Mouse (Mus musculus): ENCODE results near the gene Qpctl. TPM values are rescaled to one million over a fixed set of nuclear protein-coding genes. Genes with fewer than 3 reads are reported as not detected.
A peak's percentile ranks its signal among the peaks of the same experiment; 100 is the strongest.

Qpctl gene
- 18.3 and 20.8 TPM in 2 replicates for polyA plus RNA-seq (2012; rRNA removed)

GRCm38 (mm10) chr7:19148875-19149541 is at the start of gene Qpctl:
Gene Qpctl, minus strand, starts transcription at chr7:19149291.
- peak; percentile 100 for DNase-seq (ENCODE audit: low read depth)
- peak; percentile 31; the same call in 1 of the 2 replicates for TF ChIP-seq POLR2A (IDR thresholded peaks at IDR 0.05; ENCODE audit: borderline replicate concordance, extremely low read depth, insufficient read depth, insufficient read length, poor library complexity, severe bottlenecking)
- no peak for TF ChIP-seq CTCF (IDR thresholded peaks at IDR 0.05; ENCODE audit: borderline replicate concordance, extremely low read depth, insufficient read depth, insufficient read length)

GRCm38 (mm10) chr7:19197985-19198384 is 48.9 kb upstream of the Qpctl start:
- TF ChIP-seq CTCF (IDR thresholded peaks at IDR 0.05; ENCODE audit: borderline replicate concordance, extremely low read depth, insufficient read depth, insufficient read length): peak; percentile 48; the same call in 1 of the 2 replicates
- TF ChIP-seq POLR2A (IDR thresholded peaks at IDR 0.05; ENCODE audit: borderline replicate concordance, extremely low read depth, insufficient read depth, insufficient read length, poor library complexity, severe bottlenecking): no peak
- DNase-seq (ENCODE audit: low read depth): no peak

GRCm38 (mm10) chr7:19196676-19197075 is 47.6 kb upstream of the Qpctl start:
- TF ChIP-seq CTCF (IDR thresholded peaks at IDR 0.05; ENCODE audit: borderline replicate concordance, extremely low read depth, insufficient read depth, insufficient read length): peak; percentile 59; the same call in 1 of the 2 replicates
- TF ChIP-seq POLR2A (IDR thresholded peaks at IDR 0.05; ENCODE audit: borderline replicate concordance, extremely low read depth, insufficient read depth, insufficient read length, poor library complexity, severe bottlenecking): no peak
- peak; percentile 56 for DNase-seq (ENCODE audit: low read depth)

DNA sequence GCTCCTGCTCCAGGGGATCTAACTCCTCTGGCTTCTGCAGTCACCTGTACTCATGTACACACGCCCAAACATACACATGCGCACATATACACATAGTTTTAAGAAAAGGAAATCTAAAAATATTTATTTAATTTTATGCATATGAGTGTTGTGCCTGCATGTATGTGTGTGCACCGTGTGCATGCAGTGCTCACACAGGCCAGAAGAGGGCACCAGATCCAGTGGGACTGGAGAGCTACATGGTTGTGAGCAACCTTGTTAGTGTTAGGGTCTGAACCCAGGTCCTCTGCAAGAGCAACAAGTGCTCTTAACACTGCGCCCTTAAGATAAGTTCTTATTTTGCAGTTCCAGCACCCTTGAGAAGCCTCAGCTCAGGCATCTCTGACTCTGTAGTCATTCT is 45.6 kb upstream of the Qpctl start:
- TF ChIP-seq POLR2A (IDR thresholded peaks at IDR 0.05; ENCODE audit: borderline replicate concordance, extremely low read depth, insufficient read depth, insufficient read length, poor library complexity, severe bottlenecking) (no peak), CTCF (IDR thresholded peaks at IDR 0.05; ENCODE audit: borderline replicate concordance, extremely low read depth, insufficient read depth, insufficient read length) (peak; percentile 32; the same call in 1 of the 2 replicates)
- DNase-seq (ENCODE audit: low read depth): no peak

DNA sequence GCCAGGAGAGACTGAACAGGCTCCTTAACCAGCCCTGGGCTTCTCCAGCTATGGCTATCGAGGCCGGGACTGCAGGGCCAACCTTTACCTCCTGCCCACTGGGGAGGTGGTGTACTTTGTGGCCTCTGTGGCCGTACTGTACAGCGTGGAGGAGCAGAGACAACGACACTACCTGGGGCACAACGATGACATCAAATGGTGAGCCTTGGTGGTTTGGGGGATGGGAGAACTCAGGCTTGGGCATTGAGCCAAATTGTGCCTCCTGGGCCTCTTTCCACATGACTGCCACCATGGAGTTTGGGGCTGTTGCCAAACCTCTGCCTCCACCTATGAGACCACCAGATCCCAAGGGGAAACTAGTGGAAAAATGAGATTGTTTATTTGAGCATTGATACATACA is 35.7 kb upstream of the Qpctl start:
- no peak for TF ChIP-seq CTCF (IDR thresholded peaks at IDR 0.05; ENCODE audit: borderline replicate concordance, extremely low read depth, insufficient read depth, insufficient read length)
- no peak for TF ChIP-seq POLR2A (IDR thresholded peaks at IDR 0.05; ENCODE audit: borderline replicate concordance, extremely low read depth, insufficient read depth, insufficient read length, poor library complexity, severe bottlenecking)
- peak; percentile 87 for DNase-seq (ENCODE audit: low read depth)

DNA sequence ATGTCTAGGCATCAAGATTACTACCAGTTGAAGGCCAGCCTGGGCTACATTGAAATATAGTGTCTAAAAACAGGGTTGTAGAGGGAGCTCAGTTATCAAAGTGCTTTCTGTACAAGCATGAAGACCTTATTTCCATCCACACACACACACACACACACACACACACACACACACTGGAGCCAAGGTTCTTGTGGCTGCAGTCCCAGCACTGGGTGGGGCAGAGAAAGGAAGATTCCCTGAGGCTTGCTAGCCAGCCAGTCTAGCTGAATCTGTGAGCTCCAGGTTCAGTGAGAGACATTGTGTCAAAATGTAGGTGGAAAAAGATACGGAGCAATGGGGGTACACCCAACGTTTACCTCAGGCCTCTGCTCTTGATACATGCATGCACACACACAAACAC is 35.2 kb upstream of the Qpctl start:
- DNase-seq (ENCODE audit: low read depth): peak; percentile 62
- TF ChIP-seq CTCF (IDR thresholded peaks at IDR 0.05; ENCODE audit: borderline replicate concordance, extremely low read depth, insufficient read depth, insufficient read length): no peak
- TF ChIP-seq POLR2A (IDR thresholded peaks at IDR 0.05; ENCODE audit: borderline replicate concordance, extremely low read depth, insufficient read depth, insufficient read length, poor library complexity, severe bottlenecking): no peak

GRCm38 (mm10) chr7:19180862-19181429 is 31.9 kb upstream of the Qpctl start:
- DNase-seq (ENCODE audit: low read depth): peak; percentile 36
- no peak for TF ChIP-seq POLR2A (IDR thresholded peaks at IDR 0.05; ENCODE audit: borderline replicate concordance, extremely low read depth, insufficient read depth, insufficient read length, poor library complexity, severe bottlenecking)
- TF ChIP-seq CTCF (IDR thresholded peaks at IDR 0.05; ENCODE audit: borderline replicate concordance, extremely low read depth, insufficient read depth, insufficient read length): no peak

DNA sequence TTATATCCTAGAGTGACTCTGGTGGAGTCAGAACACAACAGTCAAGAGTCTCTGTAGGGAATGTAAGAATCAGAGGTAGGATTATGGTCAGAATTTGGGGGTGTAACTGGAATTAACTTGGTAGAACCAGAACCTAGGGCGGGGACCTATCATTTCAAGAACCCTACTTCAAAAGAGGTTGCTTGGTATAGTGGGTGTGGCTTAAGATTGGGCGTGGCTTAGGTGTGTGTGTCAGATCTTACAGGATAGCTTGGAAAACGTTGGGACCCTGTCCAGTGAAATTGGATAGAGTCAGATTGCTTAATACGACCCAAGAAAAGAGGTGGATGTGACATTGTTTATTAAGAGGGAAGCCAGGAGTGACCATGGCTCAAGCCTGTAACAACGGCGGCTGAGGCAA is 30.8 kb upstream of the Qpctl start:
- TF ChIP-seq CTCF (IDR thresholded peaks at IDR 0.05; ENCODE audit: borderline replicate concordance, extremely low read depth, insufficient read depth, insufficient read length) (no peak), POLR2A (IDR thresholded peaks at IDR 0.05; ENCODE audit: borderline replicate concordance, extremely low read depth, insufficient read depth, insufficient read length, poor library complexity, severe bottlenecking) (no peak)
- DNase-seq (ENCODE audit: low read depth): no peak

DNA sequence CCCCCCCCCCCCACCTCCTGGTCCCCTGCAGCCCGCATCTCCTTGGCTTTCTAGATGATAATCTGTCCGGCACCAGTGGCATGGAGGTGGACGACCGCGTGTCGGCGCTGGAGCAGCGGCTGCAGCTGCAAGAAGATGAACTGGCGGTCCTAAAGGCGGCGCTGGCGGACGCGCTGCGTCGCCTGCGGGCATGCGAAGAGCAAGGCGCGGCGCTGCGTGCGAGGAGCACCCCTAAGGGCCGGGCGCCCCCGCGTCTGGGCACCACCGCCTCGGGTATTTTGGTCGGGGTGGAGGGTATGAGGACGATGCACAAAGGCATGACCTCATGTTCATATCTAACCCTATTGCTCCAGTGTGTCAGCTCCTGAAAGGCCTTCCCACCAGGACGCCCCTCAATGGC is 30.1 kb upstream of the Qpctl start:
- peak; percentile 71 for TF ChIP-seq CTCF (IDR thresholded peaks at IDR 0.05; ENCODE audit: borderline replicate concordance, extremely low read depth, insufficient read depth, insufficient read length)
- TF ChIP-seq POLR2A (IDR thresholded peaks at IDR 0.05; ENCODE audit: borderline replicate concordance, extremely low read depth, insufficient read depth, insufficient read length, poor library complexity, severe bottlenecking): no peak
- DNase-seq (ENCODE audit: low read depth): peak; percentile 86

- peak; percentile 71 for DNase-seq (ENCODE audit: low read depth)
- TF ChIP-seq CTCF (IDR thresholded peaks at IDR 0.05; ENCODE audit: borderline replicate concordance, extremely low read depth, insufficient read depth, insufficient read length) (peak; percentile 82), POLR2A (IDR thresholded peaks at IDR 0.05; ENCODE audit: borderline replicate concordance, extremely low read depth, insufficient read depth, insufficient read length, poor library complexity, severe bottlenecking) (no peak)
Measured at GRCm38 (mm10) chr7:19178443-19179092, 29.5 kb upstream of the Qpctl start.

GRCm38 (mm10) chr7:19178035-19178434 is 28.9 kb upstream of the Qpctl start:
- TF ChIP-seq CTCF (IDR thresholded peaks at IDR 0.05; ENCODE audit: borderline replicate concordance, extremely low read depth, insufficient read depth, insufficient read length) (no peak), POLR2A (IDR thresholded peaks at IDR 0.05; ENCODE audit: borderline replicate concordance, extremely low read depth, insufficient read depth, insufficient read length, poor library complexity, severe bottlenecking) (no peak)
- no peak for DNase-seq (ENCODE audit: low read depth)

Data from brain, embryonic 14.5 days (tissue).